Mouse (Mus musculus) limb, embryonic 11.5 days (tissue): ENCODE measurements around the gene Hnrnpul1. TPM values are rescaled to one million over a fixed set of nuclear protein-coding genes. Genes with fewer than 3 reads are reported as not detected.

Source experiments
- ATAC-seq: fragments of 200-750 bp; cut with Nextera tagmentation; 2 replicates; pipeline ENCODE4 v1.8.0; 2017; ENCODE audit warnings: low read depth; ENCODE audit not compliant: insufficient number of reproducible peaks, low FRiP score, low TSS enrichment
- DNase-seq: peaks from one replicate; pipeline ENCODE4 v3.0.0-alpha.2; 2015; ENCODE audit warnings: low spot score
- H3K27ac ChIP-seq: fragments of 300-500 bp; sonication (generic); replicated peaks from 2 replicates; pipeline ENCODE4 v1.5.1; 2014; ENCODE audit warnings: low read depth, mild to moderate bottlenecking, low read length
- H3K27me3 ChIP-seq: fragments of 300-500 bp; sonication (generic); 2 replicates; pipeline ENCODE4 v1.6.1; 2014; ENCODE audit warnings: mild to moderate bottlenecking, low read length, mixed read lengths; ENCODE audit not compliant: control insufficient read depth, insufficient read depth
- H3K36me3 ChIP-seq: fragments of 300-500 bp; sonication (generic); 2 replicates; pipeline ENCODE4 v1.6.1; 2014; ENCODE audit warnings: mild to moderate bottlenecking, low read length, moderate library complexity, mixed read lengths; ENCODE audit not compliant: control insufficient read depth, insufficient read depth
- H3K4me1 ChIP-seq: fragments of 300-500 bp; sonication (generic); 2 replicates; pipeline ENCODE4 v1.6.1; 2014; ENCODE audit warnings: low read length, mixed read lengths; ENCODE audit not compliant: control insufficient read depth, insufficient read depth
- H3K4me2 ChIP-seq: fragments of 300-500 bp; sonication (generic); 2 replicates; pipeline ENCODE4 v1.6.1; 2014; ENCODE audit warnings: low read depth, mild to moderate bottlenecking, moderate library complexity; ENCODE audit not compliant: severe bottlenecking
- H3K4me3 ChIP-seq: fragments of 300-500 bp; sonication (generic); 2 replicates; pipeline ENCODE4 v1.5.1; 2014; ENCODE audit warnings: low read depth, low read length
- H3K9ac ChIP-seq: fragments of 300-500 bp; sonication (generic); 2 replicates; pipeline ENCODE4 v1.6.1; 2014; ENCODE audit warnings: mild to moderate bottlenecking, low read length
- H3K9me3 ChIP-seq: fragments of 300-500 bp; sonication (generic); 2 replicates; pipeline ENCODE4 v1.6.1; 2016; ENCODE audit warnings: low read length; ENCODE audit not compliant: control insufficient read depth
- WGBS: fragments of 180-500 bp; shearing (Covaris S2); extraction: QIAGEN DNeasy Blood & Tissue Kit; methylation state at CpG from one replicate; pipeline ENCODE4 v1.1.7; 2014; 5-methylcytosine and 5-hydroxymethylcytosine counted together
- polyA plus RNA-seq: library from polyadenylated mRNA; unstranded; fragments of >200 nt; fragmentation: Nextera tagmentation; extraction: Ambion mirVana; gene quantifications from 2 replicates; pipeline ENCODE4 v1.2.1, GENCODE M21; 2014

The Hnrnpul1 gene
- polyA plus RNA-seq, 1 experiment from 2014 or later = 82.9 TPM

GRCm38 (mm10) chr7:25746844-25747243 is 7.7 kb downstream of the Hnrnpul1 start:
- H3K36me3 ChIP-seq = peaks cover 43% of the 10 kb centered on the region
- no peak overlapping the region for H3K27ac ChIP-seq
- DNase-seq = no peak
- no peaks in the 10 kb centered on the region for H3K4me1 ChIP-seq
- H3K9ac ChIP-seq = no peak overlapping the region
- H3K27me3 ChIP-seq = no peaks in the 10 kb centered on the region
- H3K4me3 ChIP-seq = no peak overlapping the region
- no peak for ATAC-seq
- WGBS = 73% methylated on average over 3 of the region's 3 CpGs
- H3K9me3 ChIP-seq = no peaks in the 10 kb centered on the region
- H3K4me2 ChIP-seq = no peak overlapping the region

- Histone ChIP-seq H3K4me3 (no peak overlapping the region), H3K4me1 (no peaks in the 10 kb centered on the region), H3K27me3 (no peaks in the 10 kb centered on the region), H3K9ac (no peak overlapping the region), H3K27ac (no peak overlapping the region), H3K36me3 (peaks cover 52% of the 10 kb centered on the region), H3K9me3 (no peaks in the 10 kb centered on the region), H3K4me2 (no peak overlapping the region)
- no peak for DNase-seq
- ATAC-seq = no peak
- WGBS = 91% methylated on average over 3 of the region's 3 CpGs
These were observed 16.3 kb downstream of the Hnrnpul1 start for GRCm38 (mm10) chr7:25738277-25738676.

- Histone ChIP-seq H3K4me2 (no peak overlapping the region), H3K4me3 (no peak overlapping the region), H3K4me1 (no peaks in the 10 kb centered on the region), H3K27ac (no peak overlapping the region), H3K27me3 (no peaks in the 10 kb centered on the region), H3K9ac (no peak overlapping the region), H3K36me3 (peaks cover 51% of the 10 kb centered on the region), H3K9me3 (no peaks in the 10 kb centered on the region)
- no peak for DNase-seq
- no peak for ATAC-seq
- WGBS = 94% methylated on average over 2 of the region's 2 CpGs
These were observed 17.6 kb downstream of the Hnrnpul1 start for GRCm38 (mm10) chr7:25736920-25737319.

- no peak for DNase-seq
These were observed 19.6 kb downstream of the Hnrnpul1 start for GRCm38 (mm10) chr7:25734991-25735390.

GRCm38 (mm10) chr7:25731294-25732055 is 23.1 kb downstream of the Hnrnpul1 start:
- WGBS = 89% methylated on average over 8 of the region's 8 CpGs
- no peak for DNase-seq
- ATAC-seq = no peak
- Histone ChIP-seq H3K9ac (no peak overlapping the region), H3K4me1 (no peaks in the 10 kb centered on the region), H3K4me3 (no peak overlapping the region), H3K27me3 (no peaks in the 10 kb centered on the region), H3K9me3 (no peaks in the 10 kb centered on the region), H3K27ac (no peak overlapping the region), H3K4me2 (no peak overlapping the region), H3K36me3 (peaks cover 46% of the 10 kb centered on the region)

More at GRCm38 (mm10) chr7:25734991-25735390, 19.6 kb downstream of the Hnrnpul1 start:
- Histone ChIP-seq H3K27me3 (no peaks in the 10 kb centered on the region), H3K9ac (no peak overlapping the region), H3K4me3 (no peak overlapping the region), H3K4me1 (no peaks in the 10 kb centered on the region), H3K9me3 (no peaks in the 10 kb centered on the region), H3K36me3 (peaks cover 42% of the 10 kb centered on the region), H3K27ac (no peak overlapping the region), H3K4me2 (no peak overlapping the region)
- ATAC-seq = no peak
- WGBS = 67% methylated on average over 4 of the region's 4 CpGs

GRCm38 (mm10) chr7:25729862-25730261 is 24.7 kb downstream of the Hnrnpul1 start:
- no peaks in the 10 kb centered on the region for H3K4me1 ChIP-seq
- H3K9ac ChIP-seq = no peak overlapping the region
- H3K4me2 ChIP-seq = no peak overlapping the region
- WGBS = 95% methylated on average over 2 of the region's 2 CpGs
- no peak overlapping the region for H3K4me3 ChIP-seq
- DNase-seq = no peak
- H3K9me3 ChIP-seq = no peaks in the 10 kb centered on the region
- peaks cover 55% of the 10 kb centered on the region for H3K36me3 ChIP-seq
- no peaks in the 10 kb centered on the region for H3K27me3 ChIP-seq
- no peak overlapping the region for H3K27ac ChIP-seq
- no peak for ATAC-seq

- Histone ChIP-seq H3K36me3 (peaks cover 56% of the 10 kb centered on the region), H3K27ac (no peak overlapping the region), H3K4me1 (no peaks in the 10 kb centered on the region), H3K9me3 (no peaks in the 10 kb centered on the region), H3K4me3 (no peak overlapping the region), H3K9ac (no peak overlapping the region), H3K4me2 (no peak overlapping the region), H3K27me3 (no peaks in the 10 kb centered on the region)
- no peak for DNase-seq
- ATAC-seq = no peak
- WGBS = 59% methylated on average over 2 of the region's 2 CpGs
These were observed 25.2 kb downstream of the Hnrnpul1 start for GRCm38 (mm10) chr7:25729396-25729795.

GRCm38 (mm10) chr7:25727800-25728199 is 26.8 kb downstream of the Hnrnpul1 start:
- Histone ChIP-seq H3K9ac (no peak overlapping the region), H3K27me3 (no peaks in the 10 kb centered on the region), H3K4me1 (no peaks in the 10 kb centered on the region), H3K27ac (no peak overlapping the region), H3K36me3 (peaks cover 54% of the 10 kb centered on the region), H3K4me2 (no peak overlapping the region), H3K4me3 (no peak overlapping the region), H3K9me3 (no peaks in the 10 kb centered on the region)
- no peak for ATAC-seq
- 93% methylated on average over 5 of the region's 5 CpGs for WGBS
- no peak for DNase-seq

- Histone ChIP-seq H3K4me3 (no peak overlapping the region), H3K27me3 (no peaks in the 10 kb centered on the region), H3K9ac (no peak overlapping the region), H3K27ac (no peak overlapping the region), H3K4me2 (no peak overlapping the region), H3K36me3 (peaks cover 57% of the 10 kb centered on the region), H3K4me1 (no peaks in the 10 kb centered on the region), H3K9me3 (no peaks in the 10 kb centered on the region)
- 85% methylated on average over 19 of the region's 19 CpGs for WGBS
- DNase-seq (no peak), ATAC-seq (no peak)
These were observed 28.7 kb downstream of the Hnrnpul1 start for GRCm38 (mm10) chr7:25725886-25726285.
